Mouse (Mus musculus): Measurements from ENCODE around the gene Acadl. TPM values are rescaled to one million over a fixed set of nuclear protein-coding genes. Genes with fewer than 3 reads are reported as not detected.

Gene Acadl
- total and polyA plus RNA-seq, 2 experiments from 2014 or later = 267 to 1,733 TPM

- H3K36me3 ChIP-seq (replicated peaks; ENCODE audit: control insufficient read depth, insufficient read depth, low read length) = no peaks in the 10 kb centered on the region
- 0% methylated on average over 33 of the region's 63 CpGs for WGBS
- ATAC-seq (ENCODE audit: insufficient read depth, low read depth) (peak; percentile 81), DNase-seq (ENCODE audit: low spot score) (peak; percentile 82)
- H3K27ac ChIP-seq (ENCODE audit: low read depth) = peak overlapping the region; percentile 98
- H3K4me3 ChIP-seq (ENCODE audit: low read depth, low read length) = peak overlapping the region; percentile 88
- H3K9ac ChIP-seq (replicated peaks; ENCODE audit: low read depth, low read length) = peak overlapping the region; percentile 95
- H3K9me3 ChIP-seq (replicated peaks; ENCODE audit: control insufficient read depth, low read length) = no peaks in the 10 kb centered on the region
- TF ChIP-seq CTCF (IDR thresholded peaks at IDR 0.05; ENCODE audit: low read depth) (no peak), EP300 (IDR thresholded peaks at IDR 0.05; ENCODE audit: low read depth) (peak; percentile 37; the same call in 1 of the 2 replicates)
- H3K4me2 ChIP-seq (ENCODE audit: low read depth, low read length) = peak overlapping the region; percentile 93
- H3K27me3 ChIP-seq (ENCODE audit: control insufficient read depth, insufficient read depth, low read length) = no peaks in the 10 kb centered on the region
- H3K4me1 ChIP-seq (ENCODE audit: control insufficient read depth, insufficient read depth) = peaks cover 6% of the 10 kb centered on the region; the same call in 1 of the 2 replicates
These were observed 46.1 kb downstream of the Acadl start for GRCm38 (mm10) chr1:66816837-66817452.

- H3K9ac ChIP-seq (replicated peaks; ENCODE audit: low read depth, low read length) = peak overlapping the region; percentile 71
- TF ChIP-seq EP300 (IDR thresholded peaks at IDR 0.05; ENCODE audit: low read depth) = no peak
- TF ChIP-seq CTCF (IDR thresholded peaks at IDR 0.05; ENCODE audit: low read depth) = no peak
These were observed 46.9 kb downstream of the Acadl start for GRCm38 (mm10) chr1:66815941-66816777.

GRCm38 (mm10) chr1:66814756-66815155 is 48.3 kb downstream of the Acadl start:
- ATAC-seq (ENCODE audit: insufficient read depth, low read depth) = no peak
- peak overlapping the region; percentile 71; the same call in 1 of the 2 replicates for H3K9ac ChIP-seq (replicated peaks; ENCODE audit: low read depth, low read length)
- 33% methylated on average over 8 of the region's 8 CpGs for WGBS

More at GRCm38 (mm10) chr1:66815941-66816777, 46.9 kb downstream of the Acadl start:
- Histone ChIP-seq H3K9me3 (replicated peaks; ENCODE audit: control insufficient read depth, low read length) (no peaks in the 10 kb centered on the region), H3K4me3 (ENCODE audit: low read depth, low read length) (peak overlapping the region; percentile 88), H3K4me2 (ENCODE audit: low read depth, low read length) (peak overlapping the region; percentile 67), H3K36me3 (replicated peaks; ENCODE audit: control insufficient read depth, insufficient read depth, low read length) (no peaks in the 10 kb centered on the region), H3K27me3 (ENCODE audit: control insufficient read depth, insufficient read depth, low read length) (no peaks in the 10 kb centered on the region), H3K4me1 (ENCODE audit: control insufficient read depth, insufficient read depth) (peaks cover 6% of the 10 kb centered on the region; the same call in 1 of the 2 replicates), H3K27ac (ENCODE audit: low read depth) (peak overlapping the region; percentile 98)
- WGBS = under 1% methylated on average over 39 of the region's 39 CpGs
- DNase-seq (ENCODE audit: low spot score) (peak; percentile 80), ATAC-seq (ENCODE audit: insufficient read depth, low read depth) (peak; percentile 26)

DNA sequence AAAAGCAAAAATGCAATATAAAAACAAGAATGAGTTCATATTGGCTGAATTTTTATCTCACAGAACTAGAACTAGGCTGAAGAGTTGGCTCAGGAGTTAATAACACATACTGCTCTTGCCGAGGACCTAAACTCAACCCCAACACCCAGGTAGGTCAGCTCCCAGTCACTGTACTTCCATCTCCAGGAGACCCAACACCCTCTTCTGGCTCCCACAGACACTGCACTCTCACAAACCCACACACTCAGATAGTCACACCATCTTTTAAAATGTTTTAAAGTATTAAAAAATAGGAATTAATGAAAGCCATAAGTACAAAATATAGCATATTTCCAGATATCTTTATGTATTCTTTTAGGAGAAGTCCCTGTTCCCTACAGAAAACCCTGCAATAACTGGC is 49.9 kb downstream of the Acadl start:
- H3K4me1 ChIP-seq (ENCODE audit: control insufficient read depth, insufficient read depth) = peaks cover 12% of the 10 kb centered on the region
- DNase-seq (ENCODE audit: low spot score) (no peak), ATAC-seq (ENCODE audit: insufficient read depth, low read depth) (no peak)
- no peaks in the 10 kb centered on the region for H3K9me3 ChIP-seq (replicated peaks; ENCODE audit: control insufficient read depth, low read length)
- no peak overlapping the region for H3K4me3 ChIP-seq (ENCODE audit: low read depth, low read length)
- H3K27ac ChIP-seq (ENCODE audit: low read depth) = no peak overlapping the region
- no peaks in the 10 kb centered on the region for H3K36me3 ChIP-seq (replicated peaks; ENCODE audit: control insufficient read depth, insufficient read depth, low read length)
- 62% methylated on average over 1 of the region's 1 CpGs for WGBS
- no peak overlapping the region for H3K4me2 ChIP-seq (ENCODE audit: low read depth, low read length)
- no peak overlapping the region for H3K9ac ChIP-seq (replicated peaks; ENCODE audit: low read depth, low read length)
- H3K27me3 ChIP-seq (ENCODE audit: control insufficient read depth, insufficient read depth, low read length) = no peaks in the 10 kb centered on the region
- no peak; the same call in 1 of the 2 replicates for TF ChIP-seq CTCF (IDR thresholded peaks at IDR 0.05; ENCODE audit: low read depth)
- TF ChIP-seq EP300 (IDR thresholded peaks at IDR 0.05; ENCODE audit: low read depth) = no peak

More at GRCm38 (mm10) chr1:66814756-66815155, 48.3 kb downstream of the Acadl start:
- Histone ChIP-seq H3K36me3 (replicated peaks; ENCODE audit: control insufficient read depth, insufficient read depth, low read length) (no peaks in the 10 kb centered on the region), H3K4me2 (ENCODE audit: low read depth, low read length) (peak overlapping the region; percentile 67), H3K27me3 (ENCODE audit: control insufficient read depth, insufficient read depth, low read length) (no peaks in the 10 kb centered on the region), H3K4me3 (ENCODE audit: low read depth, low read length) (0 out of 2 replicates have a peak overlapping the region, but pooled peaks have one; percentile 88), H3K9me3 (replicated peaks; ENCODE audit: control insufficient read depth, low read length) (no peaks in the 10 kb centered on the region), H3K4me1 (ENCODE audit: control insufficient read depth, insufficient read depth) (peaks cover 7% of the 10 kb centered on the region; the same call in 1 of the 2 replicates), H3K27ac (ENCODE audit: low read depth) (peak overlapping the region; percentile 51)
- TF ChIP-seq EP300 (IDR thresholded peaks at IDR 0.05; ENCODE audit: low read depth) (no peak), CTCF (IDR thresholded peaks at IDR 0.05; ENCODE audit: low read depth) (no peak)
- no peak for DNase-seq (ENCODE audit: low spot score)

- Histone ChIP-seq H3K36me3 (replicated peaks; ENCODE audit: control insufficient read depth, insufficient read depth, low read length) (peaks cover 4% of the 10 kb centered on the region), H3K27me3 (ENCODE audit: control insufficient read depth, insufficient read depth, low read length) (no peaks in the 10 kb centered on the region), H3K4me2 (ENCODE audit: low read depth, low read length) (no peak overlapping the region), H3K9me3 (replicated peaks; ENCODE audit: control insufficient read depth, low read length) (no peaks in the 10 kb centered on the region), H3K4me1 (ENCODE audit: control insufficient read depth, insufficient read depth) (peaks cover 5% of the 10 kb centered on the region), H3K4me3 (ENCODE audit: low read depth, low read length) (no peak overlapping the region), H3K27ac (ENCODE audit: low read depth) (no peak overlapping the region), H3K9ac (replicated peaks; ENCODE audit: low read depth, low read length) (no peak overlapping the region)
- TF ChIP-seq EP300 (IDR thresholded peaks at IDR 0.05; ENCODE audit: low read depth) = no peak
- DNase-seq (ENCODE audit: low spot score) (no peak), ATAC-seq (ENCODE audit: insufficient read depth, low read depth) (no peak)
- WGBS = 89% methylated on average over 1 of the region's 1 CpGs
These were observed 56.3 kb downstream of the Acadl start for GRCm38 (mm10) chr1:66806821-66807220.

Measured in heart, postnatal 0 days (tissue).